Mouse (Mus musculus) splenic B cell, adult 2 months (primary cell): ENCODE results near the gene Tmem88b.
"Not testable (repeated sequence)": the region's sequence is repeated elsewhere in the genome, so short reads cannot be mapped to it uniquely, and the experiment has no call there.

Experiments
- DNase-seq: peaks from one replicate; pipeline ENCODE4 v3.0.0-alpha.2; 2011; ENCODE audit warnings: low read depth, low spot score
- H3K27me3 ChIP-seq: 2 replicates; pipeline ENCODE4 v1.6.1; 2012; ENCODE audit warnings: mild to moderate bottlenecking, low read length, moderate library complexity, mixed read lengths; ENCODE audit not compliant: control insufficient read depth, poor library complexity, insufficient read depth, severe bottlenecking
- H3K36me3 ChIP-seq: 2 replicates; pipeline ENCODE4 v1.6.1; 2012; ENCODE audit warnings: mild to moderate bottlenecking, low read length, moderate library complexity, mixed read lengths; ENCODE audit not compliant: control insufficient read depth, poor library complexity, insufficient read depth, severe bottlenecking

Gene Tmem88b

GRCm38 (mm10) chr4:155803340-155804041 lies 17.8 kb upstream of the Tmem88b start:
- H3K27me3 ChIP-seq, result no peaks in the 10 kb centered on the region; the same call in 1 of the 2 replicates
- peak; percentile 96 for DNase-seq
- H3K36me3 ChIP-seq, result peaks cover 2% of the 10 kb centered on the region

GRCm38 (mm10) chr4:155802741-155803339 lies 17.2 kb upstream of the Tmem88b start, which contains the start of gene Mrpl20:
Gene Mrpl20, plus strand, starts transcription at chr4:155802878.
- Histone ChIP-seq H3K27me3 (no peaks in the 10 kb centered on the region; the same call in 1 of the 2 replicates), H3K36me3 (peaks cover 2% of the 10 kb centered on the region)
- peak; percentile 55 for DNase-seq

GRCm38 (mm10) chr4:155802075-155802474 lies 16.4 kb upstream of the Tmem88b start:
- no peak for DNase-seq
- Histone ChIP-seq H3K27me3 (no peaks in the 10 kb centered on the region; the same call in 1 of the 2 replicates), H3K36me3 (no peaks in the 10 kb centered on the region; the same call in 1 of the 2 replicates)

- H3K27me3 ChIP-seq, result peaks cover 3% of the 10 kb centered on the region; the same call in 1 of the 2 replicates
- DNase-seq, result no peak
- no peaks in the 10 kb centered on the region for H3K36me3 ChIP-seq
Measured at GRCm38 (mm10) chr4:155793730-155794129, 8.1 kb upstream of the Tmem88b start.

GRCm38 (mm10) chr4:155791240-155791933 lies 5.7 kb upstream of the Tmem88b start:
- H3K36me3 ChIP-seq, result no peaks in the 10 kb centered on the region
- no peak for DNase-seq
- peaks cover 3% of the 10 kb centered on the region; the same call in 1 of the 2 replicates for H3K27me3 ChIP-seq

- H3K36me3 ChIP-seq, result no peaks in the 10 kb centered on the region
- H3K27me3 ChIP-seq, result peaks cover 3% of the 10 kb centered on the region; the same call in 1 of the 2 replicates
- no peak for DNase-seq
Measured at GRCm38 (mm10) chr4:155790650-155791161, 5.0 kb upstream of the Tmem88b start.

GRCm38 (mm10) chr4:155790021-155790489 lies 4.4 kb upstream of the Tmem88b start, which contains the start of gene Ankrd65:
Gene Ankrd65, plus strand, starts transcription at chr4:155790439.
- no peaks in the 10 kb centered on the region for H3K36me3 ChIP-seq
- H3K27me3 ChIP-seq, result peaks cover 3% of the 10 kb centered on the region; the same call in 1 of the 2 replicates
- DNase-seq, result no peak

GRCm38 (mm10) chr4:155788833-155789232 lies 3.2 kb upstream of the Tmem88b start:
- not testable (repeated sequence) for DNase-seq, H3K27me3 ChIP-seq, H3K36me3 ChIP-seq

- H3K36me3 ChIP-seq, result no peaks in the 10 kb centered on the region
- no peak for DNase-seq
- H3K27me3 ChIP-seq, result peaks cover 3% of the 10 kb centered on the region; the same call in 1 of the 2 replicates
Measured at GRCm38 (mm10) chr4:155788300-155788699, 2.6 kb upstream of the Tmem88b start.

- no peaks in the 10 kb centered on the region; the same call in 1 of the 2 replicates for H3K27me3 ChIP-seq
- no peaks in the 10 kb centered on the region for H3K36me3 ChIP-seq
- DNase-seq, result no peak
Measured at GRCm38 (mm10) chr4:155785246-155785645, 428 bp downstream of the Tmem88b start.

- DNase-seq, result peak; percentile 77
- no peaks in the 10 kb centered on the region; the same call in 1 of the 2 replicates for H3K27me3 ChIP-seq
- H3K36me3 ChIP-seq, result no peaks in the 10 kb centered on the region
Measured at GRCm38 (mm10) chr4:155784081-155784701, 1.5 kb downstream of the Tmem88b start.

- no peak for DNase-seq
- Histone ChIP-seq H3K36me3 (no peaks in the 10 kb centered on the region), H3K27me3 (no peaks in the 10 kb centered on the region; the same call in 1 of the 2 replicates)
Measured at GRCm38 (mm10) chr4:155783486-155784080, 2.1 kb downstream of the Tmem88b start.

- Histone ChIP-seq H3K27me3 (no peaks in the 10 kb centered on the region; the same call in 1 of the 2 replicates), H3K36me3 (no peaks in the 10 kb centered on the region)
- DNase-seq, result no peak
Measured at GRCm38 (mm10) chr4:155780895-155781294, 4.8 kb downstream of the Tmem88b start.

GRCm38 (mm10) chr4:155779498-155779897 lies 6.2 kb downstream of the Tmem88b start:
- Histone ChIP-seq H3K36me3 (no peaks in the 10 kb centered on the region), H3K27me3 (no peaks in the 10 kb centered on the region; the same call in 1 of the 2 replicates)
- DNase-seq, result no peak
